In genomic region chr2:50772101-50772500, GRCm38 (mm10) we compare ENCODE assay signal across 18 mouse cellular contexts.
DNase-seq lines count a peak whose midpoint lies in the region; ATAC-seq and TF ChIP-seq lines count a peak whose summit lies in the region.
"Had no signal": no experiment of that assay in that cellular context is flagged by ENCODE, and none has a peak within 500 bp of the region (broad histone marks: within the 10 kb centered on the region; RNA-seq: fewer than 3 reads in every experiment).

No protein-coding gene starts in this region.

- peaks cover 6% of the 10 kb centered on the region; the same call in 1 of the 2 replicates for H3K4me1 ChIP-seq in lung, postnatal 0 days (ENCODE audit: insufficient read depth, low read depth, low read length)
- H3K4me1 ChIP-seq: liver, embryonic 13.5 days; neural tube, embryonic 15.5 days had no signal

- no peaks in the 10 kb centered on the region for H3K36me3 ChIP-seq in lung, postnatal 0 days (ENCODE audit: insufficient read depth, low read length)
- H3K36me3 ChIP-seq: liver, embryonic 13.5 days; neural tube, embryonic 15.5 days had no signal

- H3K27me3 ChIP-seq in lung, postnatal 0 days (replicated peaks; ENCODE audit: insufficient read depth, low read length), result no peaks in the 10 kb centered on the region
- H3K27me3 ChIP-seq: CH12.LX; liver, embryonic 13.5 days; neural tube, embryonic 15.5 days had no signal

- 46% methylated on average over 8 of the region's 8 CpGs for WGBS in lung, postnatal 0 days

- intact Hi-C loops in gastrocnemius, postnatal 36 days (cut with DNase I), result no loop called here
- intact Hi-C loops in heart, postnatal 10 days (cut with DNase I), result no loop called here

- H3K4me2 ChIP-seq in lung, postnatal 0 days (replicated peaks; ENCODE audit: low read depth, low read length), result no peak overlapping the region
- H3K4me2 ChIP-seq: hindbrain, embryonic 14.5 days; liver, embryonic 13.5 days; neural tube, embryonic 15.5 days had no signal

- DNase-seq in gastrocnemius, adult 18-20 months (ENCODE audit: low spot score), result peak; percentile 59
- DNase-seq in gastrocnemius, postnatal 36 days, result no peak
- peak; percentile 22 for DNase-seq in kidney, adult 9 months
- DNase-seq in kidney, postnatal 25 days, result no peak
- peak; percentile 37 for DNase-seq in lung, postnatal 0 days (ENCODE audit: low spot score)
- no peak for DNase-seq in lung, postnatal 4 days
- peak; percentile 48 to 51 for DNase-seq in heart, postnatal 10 days
- no peak for DNase-seq in cerebellum, adult 11-12 months
- DNase-seq: adrenal gland, adult 2 months; cerebellum, postnatal 10 days; liver, embryonic 13.5 days; midbrain, embryonic 14.5 days had no signal

- no peak overlapping the region for H3K9ac ChIP-seq in lung, postnatal 0 days (replicated peaks; ENCODE audit: low read depth)
- H3K9ac ChIP-seq: hindbrain, embryonic 14.5 days; liver, embryonic 13.5 days; neural tube, embryonic 15.5 days had no signal

- no peak for TF ChIP-seq CTCF in lung, postnatal 0 days (IDR thresholded peaks at IDR 0.05)

- H3K9me3 ChIP-seq in lung, postnatal 0 days (ENCODE audit: low read length), result no peaks in the 10 kb centered on the region
- H3K9me3 ChIP-seq: liver, embryonic 13.5 days; neural tube, embryonic 15.5 days had no signal

- H3K27ac ChIP-seq in lung, postnatal 0 days (ENCODE audit: low read length), result no peak overlapping the region
- H3K27ac ChIP-seq: hindbrain, embryonic 14.5 days; liver, embryonic 13.5 days; neural tube, embryonic 15.5 days had no signal

- H3K4me3 ChIP-seq in lung, postnatal 0 days (ENCODE audit: low read depth, low read length), result no peak overlapping the region
- H3K4me3 ChIP-seq: liver, embryonic 13.5 days; myocyte; neural tube, embryonic 15.5 days had no signal

- ATAC-seq in lung, postnatal 0 days, result no peak
- ATAC-seq: forebrain, embryonic 14.5 days; intestine, embryonic 16.5 days had no signal

- no peak for TF ChIP-seq EP300 in lung, postnatal 0 days (IDR thresholded peaks at IDR 0.05)

Comparison
In these comparisons a context has a peak if more than half of its experiments do, and no peak if none do; other contexts are left out.
1. DNase-seq: peak in gastrocnemius, adult 18-20 months (single experiment), kidney, adult 9 months (single experiment), lung, postnatal 0 days (single experiment) and heart, postnatal 10 days (2 of 2); none in gastrocnemius, postnatal 36 days (0 of 2), kidney, postnatal 25 days (0 of 2), lung, postnatal 4 days (0 of 2) and cerebellum, adult 11-12 months (single experiment).